Comparison of ENCODE assay signal across 8 mouse cellular contexts in genomic region chr3:122419610-122420409, GRCm38 (mm10).
DNase-seq lines count a peak whose midpoint lies in the region; ATAC-seq lines count a peak whose summit lies in the region.

No protein-coding gene starts in this region.

- WGBS in hindbrain, embryonic 16.5 days = under 1% methylated on average over 63 of the region's 63 CpGs

- H3K27me3 ChIP-seq in hindbrain, embryonic 16.5 days (replicated peaks; ENCODE audit: control insufficient read depth, insufficient read depth, low read length) = no peaks in the 10 kb centered on the region

- peak overlapping the region; percentile 62 for H3K4me3 ChIP-seq in hindbrain, embryonic 16.5 days (ENCODE audit: low read length)

- no peaks in the 10 kb centered on the region for H3K9me3 ChIP-seq in hindbrain, embryonic 16.5 days (ENCODE audit: control insufficient read depth, low read length)

- no peaks in the 10 kb centered on the region for H3K36me3 ChIP-seq in hindbrain, embryonic 16.5 days (ENCODE audit: control insufficient read depth, insufficient read depth, low read length)

- H3K4me1 ChIP-seq in hindbrain, embryonic 16.5 days (ENCODE audit: control insufficient read depth, insufficient read depth, low read depth, low read length) = peaks cover 7% of the 10 kb centered on the region

- H3K9ac ChIP-seq in hindbrain, embryonic 16.5 days (ENCODE audit: low read depth, low read length) = peak overlapping the region; percentile 70

- peak overlapping the region; percentile 95 for H3K4me2 ChIP-seq in hindbrain, embryonic 16.5 days (ENCODE audit: low read length)

- peak; percentile 58 for DNase-seq in WW6 (ENCODE audit: low read depth, low spot score)
- peak; percentile 69 to 71 for DNase-seq in cerebellum, postnatal 14 days
- peak; percentile 41 to 55 for DNase-seq in gastrocnemius, adult 8-10 months (ENCODE audit: low spot score in 2 of 2)
- DNase-seq in left cerebral cortex, postnatal 36 days (ENCODE audit: low spot score in 2 of 2) = peak; percentile 26 to 32
- DNase-seq in right cerebral cortex, postnatal 14 days = peak; percentile 37
- peak; percentile 66 to 84 for DNase-seq in urinary bladder, postnatal 36 days (ENCODE audit: low spot score in 2 of 2)

- ATAC-seq in hindbrain, embryonic 16.5 days = peak; percentile 89
- peak; percentile 91 for ATAC-seq in megakaryocyte-erythroid progenitor cell, adult 5-6 weeks (replicated peaks; ENCODE audit: low FRiP score, low TSS enrichment, poor library complexity, severe bottlenecking)

- intact Hi-C loops in left cerebral cortex, postnatal 36 days (cut with DNase I) = loop anchor here (5.0 kb wide), 1 partner anchor 42 kb away; no protein-coding TSS in a partner anchor

- peak overlapping the region; percentile 67 for H3K27ac ChIP-seq in hindbrain, embryonic 16.5 days (ENCODE audit: low read depth, low read length)

Comparison
In these comparisons a context has a peak if more than half of its experiments do, and no peak if none do; other contexts are left out.
1. Peak in every context shown above with its lines: DNase-seq, ATAC-seq, H3K4me3 ChIP-seq and H3K27ac ChIP-seq.